Mouse (Mus musculus) brain, embryonic 14.5 days (tissue): ENCODE measurements around the gene Rpl10a.

Experiments used
- CTCF ChIP-seq: fragments of 200-500 bp; IDR thresholded peaks from 2 replicates; pipeline ENCODE4 v1.5.1; 2012; ENCODE audit warnings: inconsistent platforms, mild to moderate bottlenecking, moderate library complexity, borderline replicate concordance; ENCODE audit not compliant: insufficient read depth, insufficient read length; ENCODE audit errors: extremely low read depth
- POLR2A ChIP-seq: fragments of 200-500 bp; IDR thresholded peaks from 2 replicates; pipeline ENCODE4 v1.6.1; 2012; ENCODE audit warnings: mild to moderate bottlenecking, inconsistent platforms, borderline replicate concordance; ENCODE audit not compliant: poor library complexity, insufficient read depth, insufficient read length, severe bottlenecking; ENCODE audit errors: extremely low read depth

DNA sequence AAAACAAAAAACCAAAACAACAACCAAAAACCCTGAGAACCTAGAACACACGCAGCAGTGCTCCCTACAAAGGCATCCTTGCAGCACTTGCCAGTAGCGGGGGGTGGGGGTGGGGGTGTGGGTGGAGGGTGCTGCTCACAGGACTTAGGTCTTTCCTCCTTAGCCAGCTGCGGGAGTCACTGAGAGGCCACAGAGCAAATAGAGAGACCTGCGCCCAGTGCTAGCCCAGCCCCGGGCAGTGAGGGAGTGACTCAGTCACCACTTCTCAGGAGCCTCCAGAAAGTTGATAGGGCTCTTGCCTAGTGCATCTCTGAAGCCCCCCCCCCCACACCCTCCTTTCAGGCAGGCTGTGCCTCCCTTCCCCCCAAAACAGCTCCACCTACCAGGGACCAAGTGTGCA, 40.8 kb downstream of the Rpl10a start:
- no peak for TF ChIP-seq CTCF
- no peak for TF ChIP-seq POLR2A
